Mouse (Mus musculus) heart, embryonic 14.5 days (tissue): ENCODE results near the gene Iqcj. TPM values are rescaled to one million over a fixed set of nuclear protein-coding genes. Genes with fewer than 3 reads are reported as not detected.

Source experiments
- ATAC-seq: fragments of 200-750 bp; cut with Nextera tagmentation; 2 replicates; pipeline ENCODE4 v1.8.0; 2017; ENCODE audit warnings: low read depth, moderate TSS enrichment; ENCODE audit not compliant: insufficient number of reproducible peaks, insufficient read depth, low FRiP score
- H3K27ac ChIP-seq, 2 experiments: fragments of 200-500 bp in 1 of 2; fragments of 300-500 bp in 1 of 2; sonication (generic) in 1 of 2; replicated peaks in 1 of 2; 2 replicates each; pipeline ENCODE4 v1.5.1; 2012 to 2014; ENCODE audit warnings: low read depth in 2 of 2, low read length in 2 of 2, control low read depth in 1 of 2, mild to moderate bottlenecking in 1 of 2, mixed read lengths in 1 of 2; ENCODE audit not compliant: control insufficient read depth in 1 of 2, insufficient read depth in 1 of 2
- H3K27me3 ChIP-seq: fragments of 300-500 bp; sonication (generic); 2 replicates; pipeline ENCODE4 v1.6.1; 2014; ENCODE audit warnings: mild to moderate bottlenecking, low read length, control low read depth; ENCODE audit not compliant: control insufficient read depth, insufficient read depth
- H3K36me3 ChIP-seq: fragments of 300-500 bp; sonication (generic); 2 replicates; pipeline ENCODE4 v1.6.1; 2014; ENCODE audit warnings: mild to moderate bottlenecking, control low read depth, low read length, mixed read lengths; ENCODE audit not compliant: control insufficient read depth, insufficient read depth
- H3K4me1 ChIP-seq, 2 experiments: fragments of 200-500 bp in 1 of 2; fragments of 300-500 bp in 1 of 2; sonication (generic) in 1 of 2; 2 replicates each; pipeline ENCODE4 v1.6.1; 2012 to 2014; ENCODE audit warnings: low read length in 2 of 2, control low read depth in 1 of 2, mixed read lengths in 1 of 2; ENCODE audit not compliant: control insufficient read depth in 2 of 2, insufficient read depth in 2 of 2
- H3K4me2 ChIP-seq: fragments of 300-500 bp; sonication (generic); 2 replicates; pipeline ENCODE4 v1.6.1; 2014; ENCODE audit warnings: mild to moderate bottlenecking, low read length
- H3K4me3 ChIP-seq, 2 experiments: fragments of 200-500 bp in 1 of 2; fragments of 300-500 bp in 1 of 2; sonication (generic) in 1 of 2; 2 replicates each; pipeline ENCODE4 v1.5.1; 2012 to 2014; ENCODE audit warnings: low read length in 2 of 2, mild to moderate bottlenecking in 2 of 2, control low read depth in 1 of 2, low read depth in 1 of 2, moderate library complexity in 1 of 2; ENCODE audit not compliant: control insufficient read depth in 1 of 2, insufficient read depth in 1 of 2
- H3K9ac ChIP-seq: fragments of 300-500 bp; sonication (generic); 2 replicates; pipeline ENCODE4 v1.6.1; 2014; ENCODE audit warnings: mild to moderate bottlenecking, low read length
- H3K9me3 ChIP-seq: fragments of 300-500 bp; sonication (generic); 2 replicates; pipeline ENCODE4 v1.6.1; 2016; ENCODE audit warnings: low read length, control low read depth; ENCODE audit not compliant: control insufficient read depth
- WGBS: fragments of 180-500 bp; shearing (Covaris S2); extraction: QIAGEN DNeasy Blood & Tissue Kit; methylation state at CpG from one replicate; pipeline ENCODE4 v1.1.7; 2014; 5-methylcytosine and 5-hydroxymethylcytosine counted together
- polyA plus RNA-seq: library from polyadenylated mRNA; unstranded; fragments of >200 nt; fragmentation: Nextera tagmentation; extraction: Ambion mirVana; gene quantifications from 2 replicates; pipeline ENCODE4 v1.2.1, GENCODE M21; 2014

The Iqcj gene
- polyA plus RNA-seq, 1 experiment from 2014 or later = not detected

DNA sequence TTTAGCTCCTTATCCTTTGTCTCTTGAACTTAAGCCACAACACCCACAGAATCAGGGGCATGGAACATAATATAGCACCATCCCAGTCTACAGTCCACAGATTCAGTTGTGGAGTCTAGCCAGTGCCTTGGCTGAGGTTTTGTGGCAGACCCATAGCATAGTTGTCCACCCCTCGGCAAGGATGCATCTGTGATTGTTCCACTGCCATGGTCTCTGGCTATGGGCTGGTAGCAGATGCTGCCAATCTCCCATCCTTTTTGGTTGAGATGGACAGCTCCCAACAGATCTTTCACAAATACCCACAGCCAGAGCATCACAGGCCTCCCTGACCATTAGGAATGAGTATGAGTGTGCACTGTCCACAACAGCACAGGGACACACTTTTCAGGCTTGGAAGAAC, 5.8 kb upstream of the Iqcj start:
- WGBS = 60% methylated on average over 1 of the region's 1 CpGs
- H3K27me3 ChIP-seq = no peaks in the 10 kb centered on the region
- no peaks in the 10 kb centered on the region for H3K36me3 ChIP-seq
- H3K4me1 ChIP-seq = no peaks in the 10 kb centered on the region
- ATAC-seq = no peak
- H3K9me3 ChIP-seq = no peaks in the 10 kb centered on the region
- H3K9ac ChIP-seq = no peak overlapping the region
- H3K4me2 ChIP-seq = no peak overlapping the region
- no peak overlapping the region for H3K4me3 ChIP-seq
- no peak overlapping the region for H3K27ac ChIP-seq

DNA sequence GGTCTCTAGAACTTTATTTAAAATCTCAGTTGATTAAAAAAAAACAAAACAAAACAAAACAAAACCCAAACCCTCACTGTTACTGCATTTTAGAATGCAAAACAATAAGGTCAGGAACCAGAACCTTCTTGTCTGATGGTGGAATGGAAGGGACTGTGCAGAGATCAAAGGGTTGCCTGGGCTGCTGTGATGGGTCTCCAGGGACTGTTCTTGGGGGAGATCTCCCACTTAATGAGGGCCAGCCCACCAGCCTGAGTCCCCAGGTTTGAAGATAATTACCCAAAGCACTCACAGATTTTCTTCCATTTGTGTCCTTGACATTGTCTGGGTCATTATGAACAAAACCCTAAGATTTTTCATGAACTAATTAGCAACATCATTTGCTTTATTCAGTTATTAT, 4.8 kb upstream of the Iqcj start:
- no peaks in the 10 kb centered on the region for H3K4me1 ChIP-seq
- H3K9ac ChIP-seq = no peak overlapping the region
- no peak for ATAC-seq
- no peaks in the 10 kb centered on the region for H3K9me3 ChIP-seq
- no peak overlapping the region for H3K27ac ChIP-seq
- H3K27me3 ChIP-seq = no peaks in the 10 kb centered on the region
- no peak overlapping the region for H3K4me3 ChIP-seq
- H3K36me3 ChIP-seq = no peaks in the 10 kb centered on the region
- H3K4me2 ChIP-seq = no peak overlapping the region

DNA sequence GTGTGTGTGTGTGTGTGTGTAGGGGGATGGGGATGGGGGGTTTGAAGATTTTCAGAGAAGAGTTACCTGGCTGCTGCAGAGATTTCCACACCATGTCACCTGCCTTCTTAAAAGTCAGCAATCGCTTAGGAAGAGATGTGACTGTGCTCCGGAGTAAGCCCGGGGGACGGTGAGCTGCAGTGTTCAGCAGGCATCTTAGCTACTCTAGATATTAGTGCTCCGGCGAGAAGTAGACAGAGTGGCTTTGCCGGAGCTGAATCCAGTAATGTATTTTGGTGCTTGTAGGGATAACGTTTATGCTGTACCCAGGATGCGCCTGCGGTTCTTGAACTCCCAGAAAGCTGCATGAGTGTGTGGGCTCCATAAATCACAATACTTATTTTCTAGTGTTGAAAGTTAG, 748 bp downstream of the Iqcj start:
- H3K4me1 ChIP-seq = no peaks in the 10 kb centered on the region
- H3K4me3 ChIP-seq = no peak overlapping the region
- H3K27me3 ChIP-seq = no peaks in the 10 kb centered on the region
- H3K27ac ChIP-seq = no peak overlapping the region
- no peaks in the 10 kb centered on the region for H3K36me3 ChIP-seq
- no peaks in the 10 kb centered on the region for H3K9me3 ChIP-seq
- 84% methylated on average over 10 of the region's 10 CpGs for WGBS
- no peak overlapping the region for H3K9ac ChIP-seq
- no peak overlapping the region for H3K4me2 ChIP-seq
- ATAC-seq = no peak

DNA sequence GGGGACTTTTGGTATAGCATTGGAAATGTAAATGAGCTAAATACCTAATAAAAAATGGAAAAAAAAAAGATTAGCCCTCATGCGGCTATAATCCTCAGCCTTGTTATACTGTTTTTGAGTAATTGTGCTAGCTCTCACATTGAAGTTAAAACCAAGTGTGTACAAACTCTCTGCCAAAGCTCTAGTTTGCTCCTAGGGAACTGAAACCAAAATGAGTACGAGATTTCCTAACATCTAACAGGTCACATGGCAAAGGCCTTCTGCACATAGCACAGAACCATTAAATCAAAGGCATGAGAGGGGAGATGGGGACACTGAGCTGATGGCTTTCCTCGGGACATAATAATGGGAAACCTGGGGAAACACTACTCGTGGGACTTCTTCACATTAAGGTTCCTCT, 10.5 kb downstream of the Iqcj start:
- Histone ChIP-seq H3K4me3 (no peak overlapping the region), H3K4me2 (no peak overlapping the region), H3K36me3 (no peaks in the 10 kb centered on the region), H3K27me3 (no peaks in the 10 kb centered on the region), H3K27ac (no peak overlapping the region), H3K9ac (no peak overlapping the region), H3K9me3 (no peaks in the 10 kb centered on the region), H3K4me1 (no peaks in the 10 kb centered on the region)
- no peak for ATAC-seq
- 64% methylated on average over 4 of the region's 4 CpGs for WGBS

DNA sequence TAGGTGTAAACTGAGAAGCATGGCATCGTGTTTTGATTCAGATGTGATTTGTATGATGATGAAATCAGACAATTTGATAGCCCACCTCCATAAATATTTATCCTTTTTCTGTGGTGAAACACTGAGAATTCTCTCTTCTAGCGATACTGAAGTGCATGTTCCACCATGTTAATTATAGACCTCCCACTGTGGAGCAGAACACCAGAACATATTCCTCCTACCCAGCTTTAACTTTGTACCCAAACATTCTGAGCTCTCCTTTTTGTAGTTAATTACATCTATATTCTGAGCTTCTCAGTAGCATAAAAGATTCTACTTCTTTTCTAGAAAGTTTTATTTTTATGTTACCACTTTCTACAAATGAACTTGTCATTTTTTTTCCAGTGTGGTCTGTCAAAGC, 16.6 kb downstream of the Iqcj start:
- no peak overlapping the region for H3K9ac ChIP-seq
- H3K4me2 ChIP-seq = no peak overlapping the region
- no peaks in the 10 kb centered on the region for H3K4me1 ChIP-seq
- no peaks in the 10 kb centered on the region for H3K9me3 ChIP-seq
- no peaks in the 10 kb centered on the region for H3K27me3 ChIP-seq
- 77% methylated on average over 2 of the region's 2 CpGs for WGBS
- ATAC-seq = no peak
- H3K27ac ChIP-seq = no peak overlapping the region
- no peaks in the 10 kb centered on the region for H3K36me3 ChIP-seq
- H3K4me3 ChIP-seq = no peak overlapping the region

DNA sequence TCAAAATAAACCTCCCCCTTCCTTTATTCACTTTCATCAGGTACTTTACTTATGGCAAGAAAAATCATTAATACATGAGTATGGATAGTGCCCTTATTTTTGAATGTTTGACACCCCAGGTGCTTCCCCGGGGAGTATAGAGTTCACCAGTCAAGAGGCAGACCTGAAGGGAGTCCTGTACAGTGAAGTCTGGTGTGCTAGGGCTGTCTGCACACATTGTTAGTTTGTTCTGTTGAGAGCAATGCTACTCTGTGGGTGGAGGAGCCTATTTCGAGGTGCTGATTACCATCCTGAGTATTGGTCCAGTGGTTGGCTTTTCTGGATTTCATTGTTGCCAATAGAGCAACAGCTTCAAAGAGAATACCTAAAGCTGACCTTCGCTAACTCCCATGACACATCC, 26.1 kb downstream of the Iqcj start:
- Histone ChIP-seq H3K4me3 (no peak overlapping the region), H3K4me2 (no peak overlapping the region), H3K27ac (no peak overlapping the region), H3K9ac (no peak overlapping the region), H3K27me3 (no peaks in the 10 kb centered on the region), H3K9me3 (no peaks in the 10 kb centered on the region), H3K4me1 (no peaks in the 10 kb centered on the region), H3K36me3 (no peaks in the 10 kb centered on the region)
- ATAC-seq = no peak
- WGBS = 78% methylated on average over 3 of the region's 3 CpGs

DNA sequence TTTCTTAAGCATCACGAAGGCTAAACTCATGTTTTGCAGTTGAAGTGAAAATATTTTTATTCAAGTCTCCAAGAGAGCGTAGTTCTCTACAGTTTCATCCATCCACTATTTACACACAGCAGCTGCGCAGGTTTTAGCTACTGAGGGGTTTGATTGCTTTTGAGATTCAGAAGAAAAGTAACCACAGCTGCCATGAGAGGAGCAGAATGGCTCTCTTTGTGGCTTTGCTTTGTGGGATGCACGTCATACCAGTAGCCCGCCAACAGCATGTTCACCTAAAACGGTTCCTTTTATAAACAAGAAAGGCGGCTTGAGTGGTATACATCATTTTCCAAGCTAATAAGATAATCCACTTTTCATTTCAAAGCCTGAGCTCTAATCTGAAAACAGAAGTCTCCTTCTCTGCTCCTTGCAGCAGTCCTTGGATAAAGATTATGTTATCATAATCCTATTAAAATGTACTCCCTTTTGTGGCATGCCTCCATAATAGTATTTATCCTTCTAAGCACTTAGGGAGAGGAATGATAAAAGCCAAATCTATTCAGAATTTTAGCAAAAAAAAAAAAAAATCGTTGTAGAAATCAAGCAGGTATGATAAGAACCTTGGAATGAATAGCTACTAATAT, 26.7 kb downstream of the Iqcj start:
- 67% methylated on average over 8 of the region's 8 CpGs for WGBS
- H3K9me3 ChIP-seq = no peaks in the 10 kb centered on the region
- H3K4me2 ChIP-seq = no peak overlapping the region
- no peak for ATAC-seq
- no peak overlapping the region for H3K4me3 ChIP-seq
- H3K4me1 ChIP-seq = no peaks in the 10 kb centered on the region
- H3K27me3 ChIP-seq = no peaks in the 10 kb centered on the region
- H3K9ac ChIP-seq = no peak overlapping the region
- H3K36me3 ChIP-seq = no peaks in the 10 kb centered on the region
- no peak overlapping the region for H3K27ac ChIP-seq

DNA sequence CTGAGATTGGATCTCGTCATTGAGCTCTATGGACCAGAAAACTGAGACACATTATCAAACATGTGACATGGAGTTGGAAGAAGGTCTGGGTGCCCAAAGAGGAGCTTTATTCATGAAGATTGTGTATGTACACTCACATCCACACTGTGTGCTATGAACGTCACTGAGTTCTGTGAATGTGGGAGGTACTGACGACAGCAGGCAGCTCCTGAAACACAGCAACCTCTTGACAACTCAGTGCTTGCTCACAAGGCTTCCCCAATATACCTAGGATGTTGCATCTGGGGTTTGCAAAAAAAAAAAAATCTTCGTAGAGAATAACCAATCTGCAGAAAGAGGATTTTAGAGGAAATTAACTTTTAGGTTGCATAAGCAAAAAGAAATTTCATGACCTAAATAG, 31.1 kb downstream of the Iqcj start:
- no peaks in the 10 kb centered on the region for H3K27me3 ChIP-seq
- no peak overlapping the region for H3K4me2 ChIP-seq
- no peaks in the 10 kb centered on the region for H3K4me1 ChIP-seq
- H3K27ac ChIP-seq = no peak overlapping the region
- no peaks in the 10 kb centered on the region for H3K9me3 ChIP-seq
- H3K9ac ChIP-seq = no peak overlapping the region
- H3K4me3 ChIP-seq = no peak overlapping the region
- no peaks in the 10 kb centered on the region for H3K36me3 ChIP-seq
- 69% methylated on average over 4 of the region's 4 CpGs for WGBS
- ATAC-seq = no peak
